Mouse (Mus musculus) thymus, adult 18-20 months (tissue): ENCODE data around the gene Dgki.

Source experiments
- DNase-seq, 2 experiments: peaks; one replicate each; pipeline ENCODE4 v3.0.0; 2022; ENCODE audit warnings: mixed read lengths in 2 of 2

Gene Dgki

DNA sequence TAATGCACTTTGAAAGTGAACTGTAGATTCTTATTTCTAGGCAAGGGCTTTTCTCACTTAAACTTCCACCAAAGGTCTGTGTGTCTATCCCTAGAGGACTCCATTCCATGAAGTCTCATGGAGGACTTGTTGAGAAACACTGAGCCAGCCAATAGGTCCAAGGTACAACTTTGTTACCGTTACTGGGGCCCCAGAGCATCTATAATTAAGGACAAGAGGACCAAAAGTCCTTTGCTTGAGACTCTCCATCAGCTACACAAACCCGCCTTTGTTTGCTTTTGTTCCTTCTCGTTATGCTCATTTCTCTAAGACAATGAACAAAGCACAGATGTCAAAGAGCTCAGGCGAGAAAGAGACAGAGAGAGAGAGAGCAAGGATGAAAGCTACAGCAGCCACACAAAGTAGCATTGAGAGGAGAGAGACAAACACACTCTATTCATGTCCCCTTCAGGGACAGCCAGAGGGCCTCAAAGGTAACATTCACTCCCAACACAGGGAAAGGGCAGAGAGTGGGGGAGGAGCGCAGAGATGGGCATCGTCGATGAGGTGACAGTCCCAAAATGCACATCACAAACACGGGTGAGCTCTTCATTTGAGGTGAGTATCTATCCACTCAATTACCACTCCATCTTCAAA lies 396.7 kb downstream of the Dgki start:
- DNase-seq: no peak

GRCm38 (mm10) chr6:36899872-36900271 lies 400.1 kb downstream of the Dgki start:
- DNase-seq: no peak

DNA sequence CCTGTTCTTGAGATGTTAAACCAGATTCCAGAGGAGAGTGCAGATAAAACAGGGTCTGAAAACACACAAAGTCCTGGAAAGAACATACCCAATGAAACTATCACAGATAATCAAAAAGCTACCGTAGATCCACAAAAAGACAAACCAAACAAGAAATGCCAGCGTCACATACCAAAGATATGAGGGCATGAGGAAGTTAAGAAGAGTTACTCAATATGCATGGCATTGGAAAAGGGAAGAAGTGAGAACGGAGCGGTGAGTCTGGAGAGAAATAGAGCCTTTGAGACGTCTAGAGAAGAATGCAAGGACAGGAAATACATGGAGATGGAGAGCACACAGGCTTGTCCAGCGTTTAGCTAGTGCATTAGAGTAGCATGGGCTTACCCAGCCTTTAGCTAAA lies 401.6 kb downstream of the Dgki start:
- no peak for DNase-seq

- no peak for DNase-seq
Observed at GRCm38 (mm10) chr6:36897616-36898149, 402.3 kb downstream of the Dgki start.

DNA sequence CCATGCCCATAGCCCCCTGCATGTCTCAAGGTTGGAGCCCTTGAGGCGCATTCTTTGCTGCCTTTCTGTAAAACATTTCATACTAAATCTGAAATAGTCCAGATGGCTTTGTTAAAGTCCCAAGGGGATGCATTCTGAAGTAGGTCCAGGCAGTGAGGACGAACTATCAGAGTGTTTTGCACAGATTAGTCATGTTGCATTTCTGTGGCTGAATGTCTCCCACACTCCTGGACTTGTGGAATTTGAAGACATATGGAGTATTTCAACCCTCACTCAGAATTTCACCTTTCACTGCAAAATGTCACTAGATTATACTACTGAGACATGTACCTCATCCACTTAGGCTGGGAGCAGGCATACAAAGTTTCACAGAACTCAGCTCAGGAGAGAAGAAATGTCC lies 403.3 kb downstream of the Dgki start:
- DNase-seq: no peak

DNA sequence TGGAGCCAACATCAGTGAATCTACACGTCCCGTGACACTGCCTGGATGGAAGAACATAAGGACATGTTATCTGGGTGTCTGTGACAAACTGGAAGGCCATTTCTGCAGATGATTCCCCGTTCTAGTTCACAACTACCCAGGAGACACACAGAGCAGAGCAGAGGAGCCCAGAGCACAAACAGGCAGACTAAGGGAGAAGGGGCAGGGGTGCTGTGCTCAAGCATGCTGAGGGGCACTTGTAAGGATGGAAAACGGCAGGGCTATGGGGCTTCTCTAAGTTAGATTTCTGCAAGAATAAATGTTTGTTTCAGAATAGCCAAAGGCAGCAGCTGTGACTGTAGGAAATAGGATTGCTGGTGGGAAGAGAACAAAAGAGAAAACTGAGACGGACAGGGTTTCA lies 408.2 kb downstream of the Dgki start:
- no peak for DNase-seq

- no peak for DNase-seq
Observed at GRCm38 (mm10) chr6:36890776-36891175, 409.2 kb downstream of the Dgki start.

- no peak for DNase-seq
Observed at GRCm38 (mm10) chr6:36890296-36890695, 409.7 kb downstream of the Dgki start.

GRCm38 (mm10) chr6:36881309-36881708 lies 418.7 kb downstream of the Dgki start:
- DNase-seq: no peak

- no peak for DNase-seq
Observed at GRCm38 (mm10) chr6:36880643-36881263, 419.2 kb downstream of the Dgki start.

DNA sequence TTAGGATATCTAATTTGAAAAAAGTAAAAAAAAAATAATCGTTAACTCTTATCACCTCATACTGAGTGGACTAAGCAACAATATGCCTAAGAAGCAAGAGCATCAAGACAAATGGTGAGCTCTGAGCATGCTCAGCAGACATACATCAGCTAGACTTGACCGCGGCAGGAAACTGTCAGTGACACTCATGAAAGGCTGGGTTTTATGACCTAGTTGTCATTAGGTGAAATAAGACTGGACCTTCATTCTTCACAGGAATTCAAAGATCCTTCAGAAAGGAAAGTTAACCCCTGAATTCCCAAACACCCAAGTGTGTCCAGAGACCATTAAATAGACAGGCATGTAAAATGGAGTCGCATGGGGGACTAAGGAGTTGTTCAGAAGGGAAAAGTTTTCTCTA lies 422.6 kb downstream of the Dgki start:
- DNase-seq: no peak

GRCm38 (mm10) chr6:36876426-36876825 lies 423.6 kb downstream of the Dgki start:
- no peak for DNase-seq

- no peak for DNase-seq
Observed at GRCm38 (mm10) chr6:36875926-36876325, 424.1 kb downstream of the Dgki start.

GRCm38 (mm10) chr6:36872876-36873275 lies 427.1 kb downstream of the Dgki start:
- DNase-seq: no peak

DNA sequence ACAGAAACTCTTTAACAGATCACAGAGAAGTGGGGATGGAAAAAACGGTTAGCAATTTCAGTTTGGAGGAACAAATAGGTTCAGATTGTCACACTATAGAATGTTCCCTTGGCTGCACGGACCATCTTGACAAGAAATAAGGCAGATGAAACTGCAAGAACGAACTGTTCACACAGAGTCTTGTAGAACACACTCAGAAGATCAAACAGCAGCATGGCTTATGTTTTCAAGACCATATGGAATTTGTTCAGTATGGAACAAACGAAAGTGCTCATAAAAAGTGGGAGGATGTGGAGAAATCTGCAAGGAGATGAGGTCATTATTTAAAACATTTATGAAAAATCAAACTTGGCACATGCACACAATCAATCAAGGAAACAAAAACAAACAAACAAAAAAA lies 431.8 kb downstream of the Dgki start:
- no peak for DNase-seq

DNA sequence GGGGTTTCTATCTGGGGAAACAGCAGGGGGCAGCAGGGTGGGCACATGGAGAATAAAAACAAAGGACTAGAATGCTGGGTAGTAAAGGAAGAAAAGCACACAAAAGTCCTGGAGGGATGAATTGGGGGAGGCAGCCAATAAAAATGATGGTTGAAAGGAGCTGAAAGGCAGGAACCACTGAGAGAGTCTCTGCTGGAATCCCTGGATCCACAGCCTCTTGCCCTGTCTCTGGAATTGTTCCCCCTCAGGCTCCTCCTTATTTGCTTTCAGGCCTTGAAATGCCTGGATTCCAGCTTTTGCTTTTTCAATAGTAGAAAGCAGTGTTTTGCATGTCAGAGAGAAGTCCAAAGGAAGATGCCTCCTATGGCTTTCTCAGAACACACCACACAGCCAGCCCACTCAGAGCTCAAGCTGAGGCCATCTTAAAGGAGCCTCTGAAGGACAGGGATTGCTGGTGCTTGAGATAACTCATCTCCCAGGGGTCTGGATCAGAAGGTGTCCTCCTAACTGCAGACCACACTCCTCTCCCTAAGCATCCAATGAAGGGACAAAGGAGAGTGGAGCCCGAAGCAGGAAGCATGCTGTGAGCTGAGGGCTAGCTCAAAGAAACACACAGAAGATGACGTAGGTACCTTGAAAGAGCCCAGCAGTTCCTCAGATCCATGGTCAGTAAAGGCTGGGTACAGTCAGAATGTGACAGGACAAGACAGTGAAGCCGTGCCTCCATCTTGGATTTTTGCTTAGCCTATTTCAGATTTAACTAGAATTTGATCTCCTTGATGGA lies 441.5 kb downstream of the Dgki start:
- DNase-seq: no peak

- DNase-seq: no peak
Observed at GRCm38 (mm10) chr6:36857627-36858257, 442.2 kb downstream of the Dgki start.

DNA sequence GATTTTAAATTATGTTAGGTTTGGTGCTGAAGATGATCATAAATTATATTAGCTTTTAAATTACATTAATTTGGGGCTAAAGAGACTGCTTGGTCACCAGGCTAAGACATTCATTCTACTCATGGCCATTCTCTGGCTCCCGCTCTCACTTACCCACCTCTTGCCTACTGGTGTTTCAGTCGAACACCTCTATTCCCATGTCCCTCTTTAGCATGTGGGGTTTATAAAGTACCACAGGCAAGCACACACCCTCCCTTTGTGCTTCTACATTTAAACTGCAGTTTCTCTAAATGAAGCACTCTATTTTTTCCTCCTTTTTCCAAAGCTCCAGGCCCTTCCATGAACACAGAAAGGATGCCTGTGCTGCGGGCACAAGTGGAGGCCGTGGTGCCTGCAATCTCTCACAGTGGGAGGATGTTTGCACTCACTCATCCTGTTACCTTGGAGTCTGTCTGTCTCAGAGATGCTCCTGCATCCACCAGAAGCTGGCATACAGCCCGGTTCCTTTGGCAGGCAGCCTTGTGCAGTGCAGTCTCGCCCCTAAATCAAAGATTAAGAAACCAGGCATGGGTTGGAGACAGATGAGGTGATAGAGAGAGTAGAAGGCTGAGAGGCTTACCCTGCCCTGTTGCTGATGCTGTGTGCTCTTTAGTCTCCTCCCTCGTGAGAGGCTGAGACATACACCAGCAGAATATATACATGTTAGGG lies 449.4 kb downstream of the Dgki start:
- no peak for DNase-seq

- DNase-seq: no peak
Observed at GRCm38 (mm10) chr6:36845288-36845687, 454.7 kb downstream of the Dgki start.

GRCm38 (mm10) chr6:36844258-36844657 lies 455.7 kb downstream of the Dgki start:
- DNase-seq: no peak

DNA sequence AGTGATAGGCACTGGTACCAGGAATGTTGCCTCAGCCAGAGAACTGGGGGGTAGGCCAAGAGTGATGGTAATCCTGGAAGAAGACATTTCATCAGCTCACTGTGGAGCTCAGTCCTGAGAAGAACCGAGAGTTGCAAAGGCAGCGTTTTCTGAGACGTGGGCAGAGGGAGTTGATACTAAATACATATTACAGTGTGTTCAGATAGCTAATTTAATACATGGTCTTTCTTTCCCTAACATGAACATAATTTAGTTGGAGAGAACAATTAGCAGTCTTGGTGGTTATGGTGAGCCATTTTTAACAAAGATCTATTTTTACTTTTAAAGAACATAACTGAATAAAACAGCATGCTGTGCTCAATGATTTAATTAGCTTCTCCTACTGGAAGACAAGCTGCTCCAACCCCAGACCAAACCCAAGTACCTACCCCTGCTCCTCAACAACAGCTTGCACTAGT lies 456.9 kb downstream of the Dgki start:
- DNase-seq: no peak

DNA sequence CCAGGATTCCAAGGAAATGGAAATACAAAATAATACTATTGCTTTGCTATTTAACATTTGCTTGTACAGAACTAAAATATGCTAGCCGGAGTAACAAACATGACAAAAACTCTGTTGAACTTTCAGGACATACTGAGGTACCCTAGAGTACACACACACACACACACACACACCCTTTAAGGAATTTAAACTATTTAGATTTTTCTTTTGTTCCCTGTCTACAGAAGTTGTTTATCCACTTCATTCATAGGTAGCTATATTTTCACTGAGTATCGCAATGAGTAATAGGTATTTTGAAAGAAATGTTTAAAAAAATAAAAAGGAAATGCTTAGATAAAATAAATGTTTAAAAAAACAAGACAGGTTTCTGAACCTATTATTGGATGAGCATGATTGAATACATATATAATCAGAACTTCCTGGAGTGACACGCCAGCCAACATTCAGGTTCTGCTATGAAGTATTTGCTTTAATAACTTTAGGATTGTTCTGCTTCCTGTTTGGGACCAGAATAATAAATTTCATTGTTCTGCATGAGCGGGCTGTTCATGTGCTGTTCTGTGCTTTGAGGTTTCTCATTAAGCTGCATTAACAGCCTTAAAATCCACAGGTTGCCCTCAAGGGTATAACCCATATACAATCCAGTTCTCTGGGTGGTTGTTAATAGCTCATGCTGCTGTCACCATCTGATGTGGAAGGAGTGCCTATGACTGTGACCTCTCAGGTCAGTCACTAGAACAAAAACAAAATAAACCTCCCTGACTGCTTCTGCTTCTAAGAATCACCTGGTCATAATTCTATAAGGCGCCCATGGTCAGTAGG lies 457.7 kb downstream of the Dgki start:
- no peak for DNase-seq
